Mouse (Mus musculus): ENCODE results near the gene Sorcs1. TPM values are rescaled to one million over a fixed set of nuclear protein-coding genes. Genes with fewer than 3 reads are reported as not detected.

The Sorcs1 gene
- polyA plus RNA-seq, 3 experiments from 2014 or later: 0.20 TPM; not detected in 2

DNA sequence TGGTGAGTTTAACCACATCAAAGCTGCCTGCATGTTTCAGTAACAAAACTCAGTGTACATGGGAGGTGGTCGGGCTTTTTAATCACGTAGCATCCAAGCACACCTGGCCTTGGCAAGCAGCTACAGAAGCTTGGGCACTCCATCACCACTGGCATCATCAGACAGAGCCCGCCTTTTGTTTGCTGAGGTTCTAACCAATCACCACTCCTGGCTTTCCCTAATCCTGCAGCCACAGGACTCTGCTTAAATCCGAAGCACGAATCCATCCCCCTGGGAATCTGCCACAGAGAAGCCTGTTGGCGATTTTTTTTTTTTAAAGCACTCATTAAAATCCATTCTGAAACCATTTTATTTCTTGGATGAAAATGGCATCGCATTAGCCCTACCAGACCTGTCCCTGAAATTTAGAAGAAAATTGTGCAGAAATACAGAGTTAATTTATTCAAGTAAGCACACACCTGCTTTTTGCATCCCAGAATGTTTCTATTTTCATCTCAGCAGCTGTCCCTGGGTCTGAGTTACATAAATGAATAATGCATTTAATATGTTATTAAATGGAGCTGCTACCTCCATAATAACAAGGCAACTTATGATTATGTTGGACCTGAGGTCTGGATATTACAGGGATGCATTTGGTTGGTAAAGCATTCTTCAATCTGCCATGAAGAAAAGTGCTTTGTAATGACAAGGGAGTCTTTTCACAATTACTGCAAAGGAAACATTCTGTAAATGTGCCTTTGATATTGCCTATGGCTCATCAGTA lies 463.8 kb downstream of the Sorcs1 start:
- no peak for ATAC-seq

DNA sequence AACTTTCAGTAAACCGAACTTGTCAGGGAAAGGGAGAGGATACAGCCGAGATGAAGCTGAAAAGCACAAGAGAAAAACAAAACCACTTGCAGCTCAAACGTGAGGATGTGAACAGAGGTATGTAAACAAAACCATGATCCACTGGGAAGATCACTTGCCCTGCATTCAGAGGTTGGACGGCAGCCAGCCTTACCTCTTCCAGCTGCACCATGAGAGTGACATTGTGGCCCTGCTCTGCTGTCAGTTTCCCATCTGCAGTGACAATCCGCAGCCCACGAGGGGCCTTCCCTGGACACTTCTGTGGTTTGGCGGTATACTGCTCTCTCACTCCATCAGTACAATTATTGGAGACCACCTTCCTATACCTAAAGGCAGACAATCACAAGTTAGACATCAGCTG lies 468.0 kb downstream of the Sorcs1 start:
- no peak for ATAC-seq

DNA sequence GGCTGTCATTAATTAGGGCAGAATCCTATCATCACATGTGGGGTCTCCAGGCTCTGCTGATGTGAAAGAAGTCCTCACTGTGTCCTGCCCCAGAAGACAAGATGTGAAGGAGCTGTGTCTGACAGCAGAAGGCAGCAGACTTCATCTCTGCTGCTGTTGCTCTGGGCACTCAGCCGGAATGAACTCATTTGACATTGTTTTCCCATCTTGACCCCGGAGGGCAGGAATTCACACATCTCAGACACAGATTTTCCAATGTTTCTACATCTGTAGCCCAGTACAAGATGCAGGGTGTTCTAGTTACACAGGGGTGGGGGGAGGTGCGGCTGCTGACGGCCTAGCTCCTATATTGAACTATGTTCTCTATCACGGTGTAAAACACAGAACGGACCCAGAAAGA lies 474.1 kb downstream of the Sorcs1 start:
- ATAC-seq: no peak

DNA sequence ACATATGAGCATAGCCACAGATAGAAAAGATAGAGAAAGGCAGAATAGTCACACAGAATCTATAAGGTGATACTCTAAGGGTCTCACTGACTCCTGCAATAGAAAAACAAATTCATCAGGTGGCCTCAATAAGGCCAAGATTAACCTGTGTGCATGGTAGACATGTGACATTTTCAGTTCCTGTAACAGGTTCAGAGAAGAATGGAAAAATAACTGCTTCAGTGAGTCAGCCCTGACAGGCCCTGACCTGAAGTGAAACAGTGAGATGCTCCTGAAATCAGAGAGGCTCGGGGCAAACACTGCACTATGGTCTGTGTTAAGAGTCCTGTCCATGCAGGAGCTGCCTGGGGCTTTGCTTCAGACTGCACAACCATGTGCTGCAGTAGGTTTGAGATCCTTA lies 481.9 kb downstream of the Sorcs1 start:
- no peak for ATAC-seq

DNA sequence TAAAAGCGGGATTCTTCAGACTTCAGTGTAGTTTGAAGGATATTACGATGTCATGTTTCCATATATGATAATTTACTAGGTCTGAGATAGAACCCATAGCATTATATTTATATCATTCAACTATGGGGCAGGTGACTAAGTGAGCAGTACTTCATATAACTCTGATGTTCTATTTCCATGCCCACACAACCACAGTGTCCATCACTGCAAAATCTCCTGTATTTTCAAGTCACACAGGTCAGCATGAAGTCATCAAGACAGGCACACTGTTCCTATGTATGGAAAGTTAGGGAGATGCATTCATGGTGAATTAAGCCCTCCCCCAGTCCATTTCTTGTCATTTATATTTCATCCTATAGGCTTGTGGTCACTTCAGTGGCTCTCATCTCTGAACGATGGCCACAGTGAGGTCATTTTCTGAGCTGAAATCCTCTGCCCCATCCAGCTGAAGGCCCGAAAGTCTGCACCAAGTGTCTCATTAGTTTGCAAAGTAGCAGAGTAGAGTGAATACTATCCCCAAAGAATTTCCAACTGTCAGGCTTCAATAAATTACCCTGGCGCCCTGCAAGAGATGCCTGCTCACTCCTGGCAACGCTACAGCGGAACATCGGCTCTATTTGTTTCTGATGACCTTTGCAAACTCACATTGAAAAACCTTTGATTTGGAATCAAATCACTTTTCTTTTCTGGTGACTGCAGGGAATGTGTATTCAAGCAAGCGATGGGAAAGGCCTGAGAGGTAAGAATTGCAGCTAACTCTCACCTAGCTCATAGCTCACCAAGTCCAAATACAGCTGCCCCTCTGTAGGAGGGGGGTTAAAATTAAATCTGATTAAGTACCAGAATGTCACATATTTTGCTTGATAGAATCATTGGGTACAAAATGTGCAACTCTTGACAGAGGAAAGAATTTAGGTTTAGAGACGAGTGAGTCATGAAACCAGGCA lies 492.4 kb downstream of the Sorcs1 start:
- ATAC-seq: no peak

DNA sequence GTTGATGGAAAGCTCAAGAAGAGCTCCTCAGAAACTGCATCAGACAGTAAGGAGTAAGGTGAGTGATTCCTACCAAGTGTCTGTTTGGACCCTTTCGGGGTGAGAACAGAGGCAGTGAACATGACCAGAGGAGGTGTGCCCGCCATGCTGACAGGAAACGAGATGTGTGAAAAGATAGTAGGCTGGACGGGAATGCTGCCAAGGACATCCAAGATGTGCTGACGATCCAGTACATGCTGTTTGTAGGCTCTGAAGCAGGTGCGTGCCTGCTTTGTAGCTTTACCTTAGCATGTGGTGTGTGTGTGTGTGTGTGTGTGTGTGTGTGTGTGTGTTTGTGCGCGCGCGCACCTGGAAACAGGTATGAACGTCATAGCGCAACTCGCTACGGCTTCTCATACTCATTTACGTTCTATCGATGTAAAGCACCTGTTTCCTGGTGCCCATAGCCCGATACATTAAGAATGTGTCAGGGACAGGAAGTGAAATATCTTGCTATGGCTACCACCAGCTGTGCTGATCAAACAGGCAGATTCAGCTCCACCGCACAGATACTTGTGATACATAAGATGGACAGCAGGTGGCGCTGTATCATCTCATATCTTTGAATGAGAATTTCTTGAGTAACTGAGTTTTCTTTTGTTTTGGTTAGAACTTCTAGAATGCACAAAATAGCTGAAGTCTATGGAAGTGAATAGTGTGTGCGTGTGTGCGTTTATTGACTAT lies 493.4 kb downstream of the Sorcs1 start:
- no peak for ATAC-seq

DNA sequence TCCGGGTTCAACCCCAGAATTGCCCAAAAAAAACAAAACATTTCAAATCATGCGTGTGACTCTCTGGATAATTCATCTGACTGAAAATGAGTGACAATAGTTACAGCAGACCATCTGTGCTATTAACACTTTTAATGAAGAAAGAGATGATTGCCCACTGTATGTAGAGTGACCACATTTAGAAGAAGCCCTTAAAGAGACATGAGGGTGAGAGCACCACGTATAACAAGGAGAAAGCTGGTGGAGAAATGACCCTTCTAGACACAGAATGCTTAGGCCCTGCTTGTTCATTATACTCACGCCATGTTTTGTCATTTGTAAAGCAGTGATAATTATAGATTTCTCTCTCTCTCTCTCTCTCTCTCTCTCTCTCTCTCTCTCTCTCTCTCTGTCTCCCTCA lies 499.6 kb downstream of the Sorcs1 start:
- ATAC-seq: no peak

DNA sequence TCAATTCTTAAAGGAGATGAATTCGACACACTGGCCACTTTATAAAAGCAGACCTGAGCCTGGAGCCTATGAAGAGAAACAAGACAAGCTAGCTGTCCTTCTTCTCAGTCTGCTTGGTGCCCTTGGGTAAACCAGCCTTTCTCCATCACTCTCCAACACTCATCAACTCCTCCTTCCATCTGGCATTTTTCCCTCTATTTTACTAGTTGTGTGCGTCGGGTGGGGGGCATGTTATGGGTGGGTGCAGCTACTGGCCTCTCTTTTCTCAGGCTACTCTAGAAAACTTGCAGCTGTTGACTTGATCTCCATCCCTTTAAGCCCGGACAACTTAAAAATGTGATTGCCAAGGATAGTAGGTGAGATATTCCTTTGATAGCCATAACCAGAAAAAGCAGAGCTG lies 500.3 kb downstream of the Sorcs1 start:
- ATAC-seq: no peak

DNA sequence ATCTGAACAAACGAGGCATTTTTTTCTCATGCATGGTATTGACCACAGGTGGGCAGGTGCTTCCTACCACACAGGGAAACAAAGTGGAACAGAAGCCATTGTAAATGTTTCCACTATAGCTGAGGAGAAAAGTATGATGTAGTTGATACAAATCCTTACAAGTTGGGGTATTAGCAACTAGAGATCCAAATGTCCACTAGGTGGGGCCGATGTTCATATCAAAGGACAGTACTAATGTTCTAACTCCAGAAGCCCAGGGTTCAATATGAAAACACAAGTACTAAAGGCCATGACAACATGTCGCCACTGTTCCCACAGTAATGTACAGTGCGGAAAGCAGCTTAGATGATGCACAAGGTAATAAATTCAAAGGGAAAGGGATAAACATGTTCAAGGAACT lies 506.6 kb downstream of the Sorcs1 start:
- ATAC-seq: no peak

DNA sequence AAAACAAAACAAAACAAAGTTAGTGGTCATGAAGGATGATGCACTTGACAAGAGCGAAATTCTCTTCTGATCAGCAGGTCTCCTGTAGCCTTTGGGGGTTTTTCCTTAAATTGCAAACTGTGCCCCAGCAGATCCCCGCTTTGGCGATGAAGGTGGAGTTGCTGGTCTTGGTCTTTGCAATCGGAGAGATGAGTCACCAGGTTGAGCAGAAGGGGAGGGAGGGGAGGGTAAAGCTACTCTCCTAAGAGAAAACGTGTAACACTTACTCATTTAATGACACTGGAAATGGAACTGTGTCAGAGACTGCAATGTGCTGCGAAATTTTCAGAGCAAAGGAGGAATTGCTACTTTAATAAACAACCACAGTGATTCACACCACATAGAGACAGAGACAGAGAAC lies 527.3 kb downstream of the Sorcs1 start:
- ATAC-seq: no peak

DNA sequence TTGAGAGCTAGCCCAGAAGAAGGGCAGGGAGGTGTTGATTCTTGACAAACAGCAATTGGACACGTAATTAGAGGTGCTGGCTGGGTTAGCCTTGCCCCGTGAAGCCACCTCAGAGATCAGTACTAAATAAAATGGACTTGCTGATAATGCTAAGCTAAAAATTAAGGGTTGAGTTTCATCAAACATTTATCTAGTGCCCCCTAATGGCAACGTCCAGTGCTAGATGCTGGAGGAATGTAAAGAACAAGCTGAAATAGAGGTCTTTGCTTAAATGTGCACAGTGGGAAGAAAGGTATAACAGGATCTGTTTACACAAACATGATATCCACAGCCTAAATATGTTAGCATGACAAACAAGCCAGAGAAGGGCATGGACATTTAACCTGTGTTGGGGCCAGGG lies 532.5 kb downstream of the Sorcs1 start:
- ATAC-seq: no peak

DNA sequence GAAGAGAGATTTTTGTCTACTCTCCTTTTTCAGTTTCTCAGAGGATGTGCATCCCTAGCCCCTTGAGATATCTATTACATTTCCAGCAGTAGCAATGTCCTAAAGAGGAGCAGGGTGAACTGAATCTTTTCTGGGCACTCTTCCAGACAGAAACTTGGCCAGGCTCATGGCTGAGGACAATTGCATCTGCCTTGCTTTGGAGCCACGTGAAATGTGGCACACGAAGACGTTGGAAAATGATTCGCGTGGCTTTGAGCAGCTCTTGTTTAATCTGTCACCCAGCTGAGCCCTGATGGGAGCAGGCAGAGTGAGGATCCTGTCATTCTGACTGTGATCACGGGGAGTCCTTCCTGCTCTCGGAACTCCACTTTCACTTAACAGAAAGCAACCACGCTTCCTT lies 536.6 kb downstream of the Sorcs1 start:
- no peak for ATAC-seq

DNA sequence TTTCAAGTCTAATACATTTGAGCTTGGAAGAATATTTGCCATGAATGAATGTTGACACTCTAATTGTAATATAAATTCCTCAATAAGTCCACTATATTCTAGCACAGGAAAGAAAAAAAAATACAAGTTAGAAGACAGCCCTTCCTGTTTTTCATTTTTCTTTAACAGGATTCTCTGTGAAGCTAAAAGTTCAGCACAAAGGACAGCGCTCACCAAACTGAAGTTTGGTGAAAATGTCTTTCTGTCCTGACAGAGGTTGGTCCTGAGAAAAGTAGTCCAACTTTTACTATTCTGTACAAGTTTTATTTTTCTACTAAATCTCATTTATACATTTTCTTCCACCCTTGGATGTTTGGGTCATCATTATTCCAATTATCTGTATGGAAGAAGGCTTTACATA lies 543.8 kb downstream of the Sorcs1 start:
- no peak for ATAC-seq

DNA sequence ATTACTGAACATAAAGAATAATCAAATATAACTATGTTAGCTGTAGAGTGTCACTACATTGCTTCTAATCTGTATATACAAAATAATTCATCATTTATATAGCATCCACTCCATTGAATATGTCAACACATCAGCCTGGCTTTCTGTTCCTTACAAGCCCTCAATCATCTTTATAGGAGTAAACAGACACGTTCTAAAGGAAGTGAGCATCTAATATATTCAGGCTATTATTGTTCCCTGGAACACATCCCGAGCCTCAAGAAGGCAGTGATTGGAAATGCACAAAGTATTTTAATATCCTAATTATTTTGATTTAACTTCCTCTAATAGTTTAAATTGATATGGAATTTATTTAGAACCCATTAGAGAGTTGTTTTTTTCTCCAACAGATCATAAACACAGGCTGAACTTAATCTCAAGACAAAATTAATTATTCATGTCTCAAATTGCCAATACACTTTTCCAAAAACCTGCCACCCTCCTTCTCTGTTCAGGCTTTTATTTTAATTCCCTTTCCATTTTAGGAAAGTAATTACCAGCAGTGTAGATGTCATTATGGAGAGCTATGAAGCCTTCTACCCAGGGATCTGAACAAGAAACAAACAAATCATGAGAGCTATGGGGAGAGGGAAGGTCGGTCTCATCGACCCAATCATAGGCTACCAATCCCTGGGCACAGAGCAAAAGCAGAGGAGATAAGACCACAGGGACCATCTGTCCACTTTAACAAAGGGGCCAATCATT lies 572.4 kb downstream of the Sorcs1 start:
- ATAC-seq: no peak

All from inflammation-experienced regulatory T-cells, adult 6 months (primary cell).